Mouse (Mus musculus) cerebellum, postnatal 36 days (tissue): Measurements from ENCODE around the gene Adgrl4.

ENCODE experiments used
- DNase-seq, 2 experiments: peaks; one replicate each; pipeline ENCODE4 v3.0.0; 2021 to 2022; ENCODE audit warnings: mixed read lengths in 2 of 2

Gene Adgrl4

GRCm38 (mm10) chr3:151437693-151438092, at the start of gene Adgrl4:
TSS of gene Adgrl4 (plus strand) at chr3:151437887.
- peak in 1 of 2 experiments; percentile 10 for DNase-seq

- no peak for DNase-seq
These were observed 46.8 kb upstream of the Adgrl4 start for GRCm38 (mm10) chr3:151390912-151391311.

GRCm38 (mm10) chr3:151392891-151393290, 44.8 kb upstream of the Adgrl4 start:
- no peak for DNase-seq

DNA sequence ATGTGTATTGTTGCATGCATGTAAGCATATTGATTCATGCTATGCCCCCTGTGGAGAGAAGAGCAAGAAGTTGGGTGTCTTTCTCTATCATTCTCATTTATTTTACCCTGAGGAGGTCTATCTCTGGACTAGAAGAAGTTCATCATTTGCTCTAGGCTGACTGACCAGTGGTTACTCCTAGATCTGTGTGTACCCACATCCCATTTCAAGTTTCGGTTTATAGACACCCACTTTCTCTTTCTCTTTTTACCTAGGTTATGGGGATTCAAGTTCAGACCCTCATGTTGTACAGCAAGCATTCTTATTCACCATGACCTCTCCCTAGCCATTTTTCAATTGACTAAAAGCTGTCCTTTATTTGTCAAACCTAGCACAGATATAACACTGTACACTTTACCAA, 44.4 kb upstream of the Adgrl4 start:
- DNase-seq = no peak

DNA sequence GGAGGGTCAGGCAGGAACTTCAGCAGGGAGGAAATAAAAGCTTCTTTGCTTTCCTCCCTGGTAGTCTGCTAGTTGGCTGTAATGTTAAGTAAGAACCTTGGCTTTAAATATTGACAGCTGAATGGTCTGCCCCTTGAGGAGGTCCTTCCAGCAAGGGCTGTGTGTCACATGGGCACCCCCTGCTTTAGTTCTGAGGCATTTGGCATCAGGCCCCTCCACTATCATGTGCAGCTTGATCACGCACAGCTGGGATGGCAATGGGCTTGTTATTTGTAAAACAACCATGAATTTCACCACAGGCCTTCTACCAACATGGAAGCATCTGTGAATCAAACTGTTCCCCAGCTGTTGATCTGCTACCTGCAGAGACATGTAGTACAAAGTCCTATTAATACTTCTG, 38.4 kb upstream of the Adgrl4 start:
- DNase-seq = no peak

DNA sequence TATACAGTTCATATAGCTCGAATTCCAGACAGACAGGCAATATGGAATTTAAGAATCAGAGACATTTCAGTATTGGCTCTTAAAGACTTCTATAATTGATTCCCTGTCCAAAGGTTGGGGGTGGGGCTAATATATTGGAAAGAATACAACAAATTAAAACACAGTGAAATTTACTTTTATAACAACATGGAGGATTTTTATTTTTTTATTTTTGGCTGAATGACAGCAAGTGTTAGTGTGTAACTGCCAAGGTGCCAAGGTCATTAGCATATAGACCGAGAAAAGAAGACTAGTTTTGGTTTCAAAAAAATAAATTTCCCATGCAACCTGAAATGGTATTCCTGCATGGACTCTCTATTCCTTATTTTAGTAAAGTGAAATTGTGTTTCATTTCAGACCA, 26.7 kb upstream of the Adgrl4 start:
- DNase-seq = no peak

GRCm38 (mm10) chr3:151411488-151411887, 26.2 kb upstream of the Adgrl4 start:
- no peak for DNase-seq

GRCm38 (mm10) chr3:151416931-151417330, 20.8 kb upstream of the Adgrl4 start:
- no peak for DNase-seq

GRCm38 (mm10) chr3:151417688-151418572, 19.8 kb upstream of the Adgrl4 start:
- DNase-seq = no peak

DNA sequence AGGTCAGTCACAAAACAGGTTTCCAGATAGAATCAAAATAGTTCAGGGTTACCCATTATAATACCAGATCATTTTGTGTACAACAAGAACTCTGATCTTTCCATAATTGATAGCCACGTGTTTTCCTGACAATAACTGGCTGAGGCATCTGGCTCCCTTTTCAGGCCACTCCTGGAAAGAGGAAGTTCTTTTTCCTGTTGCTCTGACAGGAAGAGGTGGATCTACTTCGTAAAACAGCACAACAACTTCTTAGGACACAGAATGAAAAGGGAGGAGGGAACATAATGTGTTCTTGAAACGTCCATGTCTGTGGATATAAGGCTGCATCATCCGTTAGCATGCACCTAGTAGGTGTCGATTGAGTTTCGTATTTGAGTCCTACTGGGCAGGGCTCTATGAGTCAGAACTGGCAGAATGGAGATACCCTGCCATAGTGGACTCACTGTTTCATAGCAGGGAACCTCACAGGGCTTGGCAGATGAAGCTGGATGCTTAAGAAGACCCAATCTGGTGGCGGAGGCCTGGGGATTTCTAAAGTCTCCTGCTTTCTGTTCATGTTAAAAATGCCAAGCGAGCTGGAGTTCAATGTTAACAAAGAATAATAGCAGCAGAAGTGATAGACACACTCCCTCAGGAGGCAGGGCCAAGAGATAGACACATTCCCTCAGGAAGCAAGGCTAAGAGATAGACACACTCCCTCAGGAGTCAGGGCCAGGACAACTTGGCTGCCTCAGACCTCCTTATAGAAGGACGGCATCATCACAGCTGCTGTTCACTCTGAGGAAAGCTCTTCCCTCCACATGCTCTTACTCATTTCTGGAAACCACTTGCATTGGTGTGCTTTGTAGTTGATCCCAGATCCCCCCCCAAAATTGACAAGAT, 13.1 kb upstream of the Adgrl4 start:
- DNase-seq = no peak

DNA sequence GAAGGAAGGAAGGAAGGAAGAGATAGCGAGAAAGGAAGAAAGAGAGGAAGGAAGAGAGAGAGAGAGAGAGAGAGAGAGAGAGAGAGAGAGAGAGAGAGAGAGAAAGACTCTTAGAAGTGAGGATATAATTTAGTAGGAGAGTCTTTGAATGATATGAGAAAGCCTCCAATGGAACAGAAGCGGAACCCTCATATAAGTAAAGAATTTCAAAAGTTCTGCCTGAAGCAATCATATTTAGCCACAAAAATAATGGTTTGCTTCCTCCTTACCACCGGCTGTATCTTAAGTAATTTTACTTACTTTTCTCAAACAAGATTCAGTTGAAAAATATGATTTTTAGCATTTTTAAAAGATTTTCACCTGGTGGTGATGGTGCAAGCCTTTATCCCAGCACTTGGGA, 7.6 kb upstream of the Adgrl4 start:
- no peak for DNase-seq

DNA sequence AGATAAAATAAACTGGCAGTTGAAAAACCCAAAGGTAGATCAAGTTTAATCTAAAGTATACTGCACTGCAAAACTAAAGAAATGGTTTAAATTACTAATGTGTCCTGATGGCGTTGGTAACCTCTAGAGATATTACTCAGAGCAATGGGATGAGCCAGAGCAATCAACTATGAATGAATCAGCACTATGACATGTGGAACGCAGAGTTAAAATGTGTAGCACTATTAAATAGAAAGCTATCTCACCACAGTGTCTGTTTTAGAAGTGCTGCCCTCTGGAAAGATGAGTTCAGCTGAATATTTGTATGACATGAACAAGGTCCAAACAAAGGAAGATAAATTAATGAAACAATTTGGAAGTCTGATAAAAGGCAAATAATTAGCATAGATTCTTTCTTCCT, 6.2 kb upstream of the Adgrl4 start:
- DNase-seq = no peak

- no peak for DNase-seq
These were observed 677 bp downstream of the Adgrl4 start for GRCm38 (mm10) chr3:151438364-151438763.

DNA sequence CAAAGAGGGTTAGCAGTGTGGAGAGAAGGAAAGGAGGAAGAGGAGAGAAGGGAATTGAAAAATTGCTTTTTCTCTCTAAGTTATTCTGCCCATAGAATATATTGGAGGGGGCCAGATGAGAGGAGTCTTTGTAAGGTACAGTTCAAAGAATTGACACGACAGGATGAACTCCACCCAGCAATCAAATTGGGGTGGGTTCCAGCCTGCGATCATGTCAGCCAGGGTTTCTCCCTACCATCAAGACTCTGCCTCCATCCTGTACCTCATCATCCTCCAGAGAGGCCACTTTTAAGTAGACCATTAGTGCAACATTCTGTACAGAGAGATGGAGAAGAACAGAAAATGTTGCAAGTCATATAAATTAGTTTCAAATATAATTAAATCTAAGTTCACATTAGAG, 2.3 kb downstream of the Adgrl4 start:
- no peak for DNase-seq

DNA sequence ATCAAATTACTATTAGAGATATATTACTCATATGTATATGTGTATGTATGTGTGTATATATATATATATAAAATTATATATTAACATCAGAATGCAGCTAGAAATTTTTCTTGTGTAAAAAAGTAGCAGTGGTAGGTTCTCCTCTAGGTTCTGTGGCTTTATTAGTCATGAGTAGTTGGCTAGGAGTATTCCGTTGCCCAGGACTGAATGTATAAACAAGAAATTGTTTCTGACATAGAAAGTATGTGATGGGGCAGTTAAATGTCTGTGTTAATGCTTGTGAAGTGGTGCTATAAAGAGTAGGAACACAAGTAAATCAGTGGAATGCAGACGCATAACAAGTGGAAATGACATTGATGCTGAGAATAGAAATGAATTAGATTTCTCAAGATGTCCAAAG, 4.3 kb downstream of the Adgrl4 start:
- DNase-seq = no peak

DNA sequence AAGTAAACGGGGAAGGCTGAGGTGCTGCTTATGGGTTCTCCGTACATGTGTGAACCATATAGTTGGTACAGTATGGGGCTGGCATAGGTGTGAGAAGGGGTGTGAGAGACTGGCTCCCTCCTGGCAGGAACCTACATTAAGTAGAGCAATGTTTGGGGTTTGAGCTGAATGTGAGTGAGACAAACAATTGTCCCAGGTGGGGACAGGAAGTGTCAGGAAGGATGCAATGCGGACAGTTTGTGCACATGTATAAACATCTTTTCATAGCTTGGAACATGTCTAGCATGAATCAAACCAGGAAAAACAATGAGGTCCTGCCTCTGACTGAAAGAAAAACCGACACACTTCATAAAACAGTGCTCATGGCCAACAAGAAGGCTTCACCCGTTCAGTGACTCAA, 5.8 kb downstream of the Adgrl4 start:
- DNase-seq = no peak

DNA sequence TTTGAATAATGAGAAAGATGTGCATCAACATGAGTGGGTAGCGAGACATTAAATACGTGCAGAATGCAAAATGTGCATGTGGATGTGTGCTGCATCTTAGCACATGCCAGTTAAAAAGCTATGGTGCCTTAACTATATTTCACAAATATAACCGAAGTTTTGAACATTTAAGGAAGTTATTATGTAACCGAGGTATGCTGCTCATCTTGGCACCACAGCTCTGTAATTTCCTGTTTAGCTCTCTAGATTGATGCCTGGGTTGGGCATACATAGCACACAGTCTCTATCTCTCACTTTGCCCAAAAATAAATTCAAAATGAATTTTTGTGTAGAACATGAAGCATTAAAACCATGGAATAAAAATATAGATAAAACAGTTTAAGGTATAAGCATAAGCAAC, 6.6 kb downstream of the Adgrl4 start:
- no peak for DNase-seq

- no peak for DNase-seq
These were observed 8.2 kb downstream of the Adgrl4 start for GRCm38 (mm10) chr3:151445936-151446335.

DNA sequence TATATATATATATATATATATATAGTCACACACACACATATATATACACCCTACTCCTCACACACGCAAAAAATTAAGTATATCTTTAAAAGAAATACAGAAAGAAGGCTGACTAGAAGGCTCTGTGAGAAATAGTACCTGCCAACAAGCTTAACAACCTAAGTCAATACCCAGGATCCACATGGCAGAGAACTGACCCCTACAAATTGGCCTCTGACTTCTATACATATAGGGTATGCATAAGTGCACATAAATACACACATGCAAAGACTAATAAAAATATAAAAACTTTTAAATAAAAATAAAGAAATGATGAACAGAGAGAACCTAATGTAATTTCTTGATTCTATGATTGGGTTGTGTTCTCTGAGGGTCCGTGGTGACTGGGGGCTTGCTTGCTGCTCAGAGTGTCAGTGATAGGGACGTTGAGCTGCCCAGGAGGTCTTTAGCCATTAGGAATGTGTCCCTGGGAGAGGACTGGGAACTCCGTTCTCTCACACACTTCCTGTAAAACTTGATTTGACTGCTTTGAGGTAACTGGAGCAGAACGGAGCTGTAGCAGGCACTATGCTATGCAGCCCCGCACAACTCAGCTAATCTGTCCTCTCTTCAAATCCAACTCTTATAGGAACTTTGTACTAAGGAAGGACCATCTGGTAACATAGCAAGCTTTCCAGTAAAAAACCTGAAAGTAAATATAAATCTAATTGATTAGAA, 17.5 kb downstream of the Adgrl4 start:
- DNase-seq = no peak

- DNase-seq = no peak
These were observed 21.9 kb downstream of the Adgrl4 start for GRCm38 (mm10) chr3:151459430-151460190.

DNA sequence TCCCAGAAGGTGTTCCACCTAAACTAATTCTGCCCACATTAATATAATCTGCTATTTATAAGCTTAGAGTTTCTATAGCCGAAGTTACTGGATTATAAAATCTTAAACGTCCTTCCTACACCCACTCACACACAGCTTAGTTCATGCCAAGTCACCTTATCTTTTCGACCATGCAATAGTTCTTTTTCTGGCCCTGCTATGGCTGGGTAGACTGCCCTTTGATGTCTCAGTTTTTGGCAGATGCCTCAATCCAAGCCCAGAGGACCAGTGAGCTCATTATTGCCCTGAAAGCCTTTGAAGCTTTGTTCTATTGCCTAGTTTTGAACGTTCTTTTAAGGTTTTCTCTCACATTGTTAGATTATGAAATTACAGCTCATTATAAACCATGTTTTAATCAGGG, 27.5 kb downstream of the Adgrl4 start:
- DNase-seq = no peak

DNA sequence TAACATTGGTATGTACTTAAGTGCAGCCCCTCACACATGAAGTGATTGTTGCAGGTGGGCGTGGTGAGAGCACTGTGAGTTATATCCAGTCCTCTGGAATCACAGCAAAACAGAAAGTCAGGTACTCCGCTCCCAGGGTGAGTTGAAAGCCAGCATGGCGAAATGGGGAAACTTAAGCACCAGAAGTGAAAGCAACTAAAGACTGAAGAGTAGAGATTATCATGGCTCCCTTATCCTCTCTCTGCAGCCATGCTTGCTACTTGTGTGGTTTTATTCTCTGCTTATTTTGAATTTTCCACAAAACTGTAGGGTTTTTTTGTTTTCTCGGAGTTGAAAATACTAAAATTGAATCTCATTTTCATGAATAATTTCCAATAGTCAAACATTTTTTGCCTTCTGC, 51.2 kb downstream of the Adgrl4 start:
- DNase-seq = no peak
